Mouse (Mus musculus) spleen, adult 18-20 months (tissue): Measurements from ENCODE around the gene Il13.

ENCODE experiments used
- DNase-seq, 2 experiments: peaks; one replicate each; pipeline ENCODE4 v3.0.0; 2022; ENCODE audit warnings: mixed read lengths in 2 of 2

The Il13 gene

DNA sequence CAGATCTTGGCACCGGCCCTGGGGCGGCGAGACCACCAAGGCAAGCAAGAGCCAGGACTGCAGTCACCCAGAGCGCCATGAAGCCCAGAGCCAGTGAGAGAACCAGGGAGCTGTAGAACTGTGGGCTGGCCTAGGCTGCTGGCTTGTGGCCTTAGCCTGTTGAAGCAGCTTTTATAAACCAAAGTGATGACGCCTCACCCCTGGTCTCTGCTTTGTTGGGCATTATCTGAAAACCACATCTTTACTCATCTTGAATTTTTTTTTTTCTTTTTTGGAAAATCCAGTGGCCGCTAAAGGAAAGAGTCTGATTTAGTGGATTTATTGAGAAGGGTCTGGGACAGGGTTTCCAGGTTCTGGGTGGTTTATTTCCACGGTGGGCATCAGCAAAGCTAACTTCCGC, at the start of gene Il13:
Gene Il13, minus strand, starts transcription at position 147 of the 400 bp plus-strand sequence.
- DNase-seq = no peak

DNA sequence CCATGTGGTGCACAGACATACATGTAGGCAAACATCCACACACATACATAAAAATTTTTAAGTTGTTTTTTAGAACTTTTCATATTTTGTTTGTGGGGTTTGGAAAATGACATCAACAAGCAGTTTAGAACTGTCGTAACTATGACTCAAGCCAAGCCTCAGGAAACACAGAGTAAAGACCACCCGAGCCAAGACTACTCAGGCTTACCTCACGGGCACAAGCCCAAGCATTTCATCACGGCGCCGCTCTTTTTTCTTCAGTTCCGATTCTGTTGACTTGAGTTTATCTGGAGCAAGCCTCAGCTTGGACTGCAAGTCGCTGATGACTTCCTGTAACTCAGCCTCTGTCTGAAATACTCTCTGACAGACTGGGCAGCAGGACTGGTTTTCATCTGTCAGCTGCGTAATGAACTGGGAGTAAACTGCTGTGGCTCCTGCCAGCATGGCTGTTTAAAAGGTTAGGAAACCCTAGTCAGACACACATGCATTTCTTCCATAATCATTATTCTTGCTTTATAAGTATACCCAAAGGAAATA, 48.6 kb upstream of the Il13 start:
- DNase-seq = no peak

- no peak for DNase-seq
Measured at GRCm38 (mm10) chr11:53682170-53682569, 47.7 kb upstream of the Il13 start.

DNA sequence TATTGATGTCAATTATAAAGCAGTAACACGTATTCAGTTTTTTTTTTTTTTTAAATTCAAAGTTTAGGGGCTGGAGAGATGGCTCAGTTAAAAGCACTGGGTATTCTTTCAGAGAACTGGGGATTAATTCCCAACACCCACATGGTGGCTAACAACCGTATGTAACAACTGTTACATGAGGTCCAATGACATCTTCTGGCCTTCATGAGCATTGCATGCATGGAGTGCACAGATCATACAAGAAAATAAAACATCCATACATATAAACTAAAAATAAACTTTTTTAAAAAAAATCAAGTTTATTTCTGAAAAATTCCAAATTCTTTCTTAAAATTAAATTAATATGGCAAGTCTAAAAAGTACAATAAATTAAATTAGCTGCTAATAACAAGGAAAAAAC, 47.2 kb upstream of the Il13 start:
- DNase-seq = no peak

GRCm38 (mm10) chr11:53680141-53680540, 45.6 kb upstream of the Il13 start:
- no peak for DNase-seq

- DNase-seq = no peak
Measured at GRCm38 (mm10) chr11:53671414-53671813, 36.9 kb upstream of the Il13 start.

DNA sequence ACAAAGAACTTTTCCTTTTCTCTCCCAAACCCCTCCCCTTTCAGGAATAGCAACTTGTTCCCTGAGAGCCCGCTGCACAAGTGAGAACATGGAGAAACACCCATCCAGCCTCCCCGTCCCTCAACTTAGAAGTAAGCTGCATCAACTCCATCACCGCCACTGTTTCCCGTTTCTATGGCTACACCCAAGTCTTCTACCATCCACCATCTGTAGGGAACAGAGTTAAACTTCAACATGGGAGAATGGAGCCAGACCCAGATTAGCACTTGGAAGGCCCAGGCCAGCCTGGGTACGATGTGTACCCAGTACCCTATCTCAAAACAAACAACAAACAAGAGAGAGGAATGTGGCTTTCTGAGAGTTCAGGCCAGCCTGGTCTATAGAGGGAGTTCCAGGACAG, 29.6 kb upstream of the Il13 start:
- DNase-seq = no peak

DNA sequence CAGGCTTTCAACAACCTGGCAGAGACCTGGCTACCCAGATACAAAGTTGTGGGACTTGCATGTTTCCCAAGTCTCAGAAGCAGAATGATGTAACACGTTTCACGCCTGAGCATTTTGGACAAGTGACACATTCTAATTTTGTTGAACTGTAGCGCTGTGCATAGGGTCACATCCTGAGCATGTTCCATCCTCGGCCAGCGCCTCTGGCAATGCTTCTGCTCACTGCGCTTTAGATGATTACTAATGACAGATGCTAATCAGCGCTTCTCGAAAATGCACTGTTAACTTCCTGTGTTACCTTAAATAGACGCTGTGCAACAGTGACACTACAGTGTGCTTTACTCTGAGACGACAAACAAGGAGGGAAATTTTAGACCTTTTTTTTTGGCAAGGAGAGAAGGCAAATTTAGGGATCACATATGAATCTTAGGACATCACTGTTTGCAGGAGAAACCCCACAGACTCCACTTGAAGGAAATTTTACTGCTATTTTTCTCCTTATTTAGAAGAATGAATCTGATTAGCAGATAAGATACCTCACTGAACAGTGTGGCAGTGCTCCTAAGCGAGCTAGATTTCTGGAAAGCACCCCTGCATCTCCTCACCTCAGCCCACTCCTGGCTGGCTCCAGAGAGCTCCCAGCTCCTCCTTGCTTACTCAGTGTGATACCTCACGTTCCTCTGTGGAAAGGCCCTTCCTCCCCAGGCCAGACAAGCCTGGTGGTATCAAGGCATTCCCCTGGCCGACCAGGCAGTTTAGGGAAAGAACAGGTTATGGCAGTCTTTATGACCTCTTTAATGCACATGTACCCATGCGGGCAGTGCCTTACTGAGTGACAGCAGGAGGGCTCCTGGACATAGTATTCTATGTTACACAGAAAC, 28.5 kb upstream of the Il13 start:
- no peak for DNase-seq

GRCm38 (mm10) chr11:53657828-53658227, 23.3 kb upstream of the Il13 start:
- DNase-seq = no peak

- no peak for DNase-seq
Measured at GRCm38 (mm10) chr11:53657381-53657780, 22.9 kb upstream of the Il13 start.

- no peak for DNase-seq
Measured at GRCm38 (mm10) chr11:53656558-53657202, 22.2 kb upstream of the Il13 start.

- DNase-seq = no peak
Measured at GRCm38 (mm10) chr11:53655043-53655442, 20.5 kb upstream of the Il13 start.

DNA sequence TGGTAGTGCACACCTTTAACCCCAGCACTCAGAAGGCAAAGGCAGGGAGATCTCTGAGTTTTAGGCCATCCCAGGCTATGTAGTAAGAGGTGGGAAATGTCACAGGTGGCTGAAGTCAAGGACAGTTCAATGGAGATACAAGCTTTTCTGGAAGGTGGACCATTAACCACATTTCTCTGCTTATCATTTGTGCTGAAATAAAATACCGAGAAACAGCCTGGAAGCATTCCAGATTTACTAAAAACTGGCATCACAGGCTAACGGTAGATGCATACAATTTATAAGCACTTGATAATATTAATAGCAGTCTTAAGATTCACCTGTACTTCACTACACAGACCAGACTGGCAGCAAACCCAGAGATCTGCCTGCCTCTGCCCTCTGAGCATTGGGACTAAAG, 17.9 kb upstream of the Il13 start:
- no peak for DNase-seq

DNA sequence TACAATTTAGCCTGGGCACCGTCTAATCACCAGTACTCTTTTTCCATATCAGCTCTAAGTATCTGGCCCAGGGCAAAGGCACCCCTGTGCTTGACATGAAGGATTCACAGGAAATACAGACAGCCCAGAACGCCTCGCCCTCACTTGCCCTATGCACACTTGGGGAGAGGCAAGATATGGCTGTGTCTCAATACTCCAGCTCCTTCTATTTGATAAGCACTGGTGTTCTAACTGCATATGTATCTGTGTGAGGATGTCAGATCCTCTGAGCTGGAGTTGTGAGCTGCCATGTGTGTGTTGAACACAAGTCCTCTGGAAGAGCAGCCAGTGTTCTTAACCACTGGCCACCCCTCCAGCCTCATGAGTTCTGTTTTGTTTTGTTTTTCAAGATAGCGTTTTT, 16.9 kb upstream of the Il13 start:
- DNase-seq = no peak

GRCm38 (mm10) chr11:53644017-53644416, 9.5 kb upstream of the Il13 start:
- DNase-seq = no peak

DNA sequence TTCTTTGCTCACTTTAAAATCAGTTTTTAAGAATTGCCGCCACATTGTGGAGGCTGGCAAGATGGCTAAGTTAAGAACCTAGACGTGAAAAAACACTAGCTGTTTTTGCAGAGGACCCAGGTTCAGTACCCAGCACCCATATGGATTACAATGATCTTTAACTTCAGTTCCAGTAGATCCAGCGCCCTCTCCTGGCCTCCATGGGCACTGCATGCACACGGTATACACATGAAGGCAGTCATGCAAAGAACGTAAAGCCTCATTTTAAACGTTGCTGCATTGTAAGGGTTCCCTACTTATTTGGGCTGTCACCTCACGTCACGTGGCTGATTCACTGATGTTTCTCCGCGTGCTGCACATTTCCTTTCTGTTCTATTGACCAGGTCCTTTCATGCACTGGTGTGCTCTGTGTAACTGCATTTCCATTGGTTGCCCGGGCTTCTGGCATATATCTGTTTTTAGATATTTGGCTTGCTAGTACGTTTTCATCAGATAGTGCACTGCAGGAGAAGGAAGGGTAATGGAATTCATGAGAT, 8.3 kb upstream of the Il13 start:
- no peak for DNase-seq

DNA sequence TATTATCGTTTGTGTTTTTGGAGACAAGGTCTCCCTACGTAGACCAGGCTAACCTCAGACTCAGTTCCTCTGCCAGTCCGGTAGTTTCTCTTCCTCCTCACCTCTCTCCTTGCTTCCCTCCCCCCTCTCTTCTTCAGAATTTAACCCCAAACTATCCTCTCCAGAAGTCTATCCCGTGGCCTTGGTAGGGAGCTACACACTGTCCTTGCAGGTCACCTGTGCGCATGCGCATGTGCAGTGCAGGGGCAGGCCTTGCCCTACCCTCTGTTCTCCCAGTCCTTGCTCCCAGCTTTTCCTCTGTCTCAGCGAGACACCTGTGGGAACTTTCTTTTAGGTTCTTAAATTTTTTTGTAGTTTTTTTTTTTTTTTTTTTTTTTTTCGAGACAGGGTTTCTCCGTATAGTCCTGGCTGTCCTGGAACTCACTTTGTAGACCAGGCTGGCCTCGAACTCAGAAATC, 3.3 kb upstream of the Il13 start:
- DNase-seq = no peak

- DNase-seq = no peak
Measured at GRCm38 (mm10) chr11:53637046-53637802, 2.7 kb upstream of the Il13 start.

DNA sequence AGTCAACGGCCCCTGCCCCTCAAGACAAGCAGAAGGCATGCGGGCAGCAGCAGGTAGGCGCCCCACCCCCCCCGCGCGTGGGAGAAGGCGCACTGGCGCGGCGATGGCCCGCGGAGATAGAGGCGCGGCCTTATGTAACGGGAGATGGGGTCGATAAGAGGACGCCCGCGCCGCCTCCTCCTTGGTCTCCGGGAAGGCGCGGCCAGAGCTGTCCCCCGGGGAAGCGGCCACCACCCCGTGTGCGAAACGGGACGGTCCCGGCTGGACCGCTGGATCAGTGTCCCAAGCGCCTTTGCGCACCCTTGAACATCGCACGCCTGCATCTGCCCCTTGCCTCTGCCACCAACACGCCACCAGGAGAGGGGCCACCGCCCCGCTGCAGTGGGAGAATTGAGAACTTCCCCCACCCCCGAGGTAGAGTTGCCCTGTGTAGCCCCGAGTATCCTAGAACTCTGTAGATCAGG, 1.7 kb upstream of the Il13 start:
- no peak for DNase-seq

GRCm38 (mm10) chr11:53635590-53636182, 1.2 kb upstream of the Il13 start:
- DNase-seq = no peak

- DNase-seq = no peak
Measured at GRCm38 (mm10) chr11:53633644-53634043, 858 bp downstream of the Il13 start.

DNA sequence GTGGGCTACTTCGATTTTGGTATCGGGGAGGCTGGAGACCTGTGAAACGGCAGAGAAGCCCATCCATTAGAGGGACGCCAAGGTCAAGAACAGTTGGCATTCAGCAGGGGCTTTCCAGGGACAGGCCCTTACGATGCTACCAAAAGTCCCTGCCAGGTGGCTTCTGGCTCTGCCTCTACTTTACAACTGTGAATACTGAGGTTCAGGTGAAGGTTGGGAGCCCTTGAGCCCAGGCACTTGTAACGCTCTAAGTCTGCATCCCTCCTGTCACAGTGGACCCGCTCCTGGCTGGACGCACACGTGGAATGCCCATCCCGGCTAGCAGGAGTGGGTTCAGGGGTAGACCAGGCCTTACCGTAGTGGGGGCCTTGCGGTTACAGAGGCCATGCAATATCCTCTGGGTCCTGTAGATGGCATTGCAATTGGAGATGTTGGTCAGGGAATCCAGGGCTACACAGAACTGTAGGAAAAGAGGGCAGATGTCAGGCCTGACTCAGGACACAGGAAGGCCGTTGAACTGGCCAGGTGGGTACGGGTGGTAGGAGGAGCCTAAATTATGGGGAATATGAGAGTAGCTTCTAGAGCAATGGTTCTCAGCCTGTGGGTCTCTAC, 2.3 kb downstream of the Il13 start:
- DNase-seq = no peak
